Mouse (Mus musculus) embryonic facial prominence, embryonic 11.5 days (tissue): ENCODE results near the gene Hdgfl3. TPM values are rescaled to one million over a fixed set of nuclear protein-coding genes. Genes with fewer than 3 reads are reported as not detected.

Experiments used
- polyA plus RNA-seq: library from polyadenylated mRNA; unstranded; fragments of >200 nt; fragmentation: Nextera tagmentation; extraction: Ambion mirVana; gene quantifications from 2 replicates; pipeline ENCODE4 v1.2.1, GENCODE M21; 2014

Gene Hdgfl3
- polyA plus RNA-seq, 1 experiment from 2014 or later, result 35.6 TPM

Other genes with a start within 250 kb of the Hdgfl3 start
- gene Homer2, start 226.9 kb downstream of the Hdgfl3 start, polyA plus RNA-seq, result 21.0 and 24.4 TPM in 2 replicates
- 143 and 151 TPM in 2 replicates for gene Ramac, start 171.5 kb downstream of the Hdgfl3 start, polyA plus RNA-seq
- 47.3 and 58.5 TPM in 2 replicates for gene 3110040N11Rik, start 145.0 kb downstream of the Hdgfl3 start, polyA plus RNA-seq
- gene Btbd1, start 105.0 kb downstream of the Hdgfl3 start, polyA plus RNA-seq, result 80.8 and 92.4 TPM in 2 replicates
- not detected in 2 replicates for gene Gm10160, start 78.7 kb downstream of the Hdgfl3 start, polyA plus RNA-seq
- 11.2 and 13.5 TPM in 2 replicates for gene Tm6sf1, start 75.5 kb downstream of the Hdgfl3 start, polyA plus RNA-seq
- gene Bnc1, start 57.8 kb upstream of the Hdgfl3 start, polyA plus RNA-seq, result 4.3 and 7.0 TPM in 2 replicates
- gene Sh3gl3, start 239.4 kb upstream of the Hdgfl3 start, polyA plus RNA-seq, result 38.4 and 42.6 TPM in 2 replicates